Mouse (Mus musculus) lung, postnatal 25 days (tissue): Measurements from ENCODE around the gene Ttf2.

Experiments used
- DNase-seq: peaks from one replicate; pipeline ENCODE4 v3.0.0; 2022; ENCODE audit warnings: low spot score

Gene Ttf2

DNA sequence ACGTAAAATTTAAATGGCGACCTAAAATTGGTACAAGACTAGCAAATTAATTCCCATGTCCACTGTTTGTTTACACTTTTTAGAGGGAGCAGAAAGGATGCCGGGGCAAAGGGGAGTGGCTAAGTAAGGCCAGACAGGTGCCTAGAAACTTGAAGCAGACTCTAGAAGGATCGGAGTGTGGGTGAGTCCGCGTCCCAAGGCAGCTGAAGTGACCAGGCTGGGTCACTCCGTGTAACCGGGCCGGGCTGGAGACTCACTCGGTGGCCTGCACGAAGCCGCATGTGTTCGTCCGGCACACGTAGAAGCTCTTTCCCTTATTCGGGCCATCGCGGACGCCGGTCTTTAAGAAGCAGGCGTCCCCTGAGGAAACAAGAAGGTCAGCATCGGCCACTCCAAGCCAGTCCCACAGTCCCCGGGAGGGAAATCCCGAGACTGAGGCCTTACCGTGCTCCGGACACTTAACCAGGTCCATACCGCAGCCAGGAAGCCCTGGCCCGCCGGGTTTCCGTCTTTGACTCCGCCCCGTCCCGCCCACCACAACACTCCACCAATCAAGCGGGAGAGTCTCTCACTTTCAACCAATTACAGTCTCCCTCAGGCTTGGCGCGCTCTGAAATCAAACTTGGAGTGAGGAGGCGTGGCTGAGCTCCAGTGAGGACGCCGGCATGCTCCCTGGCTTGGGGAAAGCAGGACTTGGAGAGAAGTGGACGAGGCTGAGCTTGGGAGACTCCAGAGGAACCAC lies at the start of gene Ttf2:
Gene Ttf2 (minus strand): TSS at position 488 of the 742 bp plus-strand sequence.
- DNase-seq = peak; percentile 94

DNA sequence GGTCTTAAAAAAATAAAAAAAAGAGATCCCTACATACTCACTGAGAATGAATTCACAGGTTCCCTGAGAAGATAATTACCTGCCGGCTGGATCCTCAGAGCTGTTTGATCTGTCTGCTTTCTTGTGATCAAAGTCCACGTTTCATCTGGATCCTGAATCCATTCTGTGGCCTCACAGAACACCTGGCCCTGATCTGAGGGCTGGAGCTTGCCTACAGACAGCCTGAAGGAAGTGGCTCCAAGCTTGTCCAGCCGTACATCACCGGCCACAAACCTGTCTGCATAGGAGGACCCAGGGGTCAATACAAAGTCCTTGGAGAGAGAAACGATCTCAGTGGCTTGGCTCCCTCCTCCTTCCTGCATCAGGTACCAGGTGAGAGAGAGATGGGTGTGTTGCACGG lies 49.0 kb upstream of the Ttf2 start:
- DNase-seq = no peak

DNA sequence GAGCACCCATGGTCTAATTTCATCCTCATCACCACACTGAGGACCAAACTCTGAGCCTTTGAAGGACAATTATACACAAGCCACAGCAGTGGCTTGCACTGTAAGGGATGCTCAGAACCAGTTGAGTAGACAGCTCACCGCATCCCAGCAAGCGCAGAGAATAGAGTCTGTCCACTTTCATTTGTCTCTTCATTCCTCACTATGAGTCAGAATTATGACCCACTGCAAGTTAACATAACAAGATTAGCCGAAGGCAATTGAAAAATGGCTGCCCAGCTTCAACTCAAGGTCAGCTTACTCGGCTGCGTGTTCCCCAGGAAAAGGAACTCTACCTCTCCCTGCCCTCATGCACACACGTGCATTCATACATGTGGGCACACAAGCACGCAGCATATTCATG lies 46.6 kb upstream of the Ttf2 start:
- DNase-seq = no peak

DNA sequence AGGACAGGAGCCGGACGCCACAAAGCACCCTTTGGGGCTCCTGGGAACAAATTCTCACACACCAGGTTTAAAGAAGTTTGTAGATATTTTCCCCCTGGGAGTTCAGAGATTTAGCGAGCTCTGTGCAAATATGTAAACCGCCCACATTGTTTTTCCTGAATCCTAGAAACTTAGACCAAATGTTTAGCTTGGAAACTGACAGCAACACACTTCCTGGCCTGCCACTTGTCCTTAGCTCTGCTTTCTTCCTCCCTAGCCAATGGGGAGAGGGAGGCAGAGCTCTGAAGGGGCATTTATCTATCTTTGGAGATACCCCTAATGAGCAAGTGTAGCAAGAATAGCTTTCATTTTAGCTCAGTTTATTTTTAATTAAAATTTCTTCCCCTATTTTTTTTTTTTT lies 45.8 kb upstream of the Ttf2 start:
- DNase-seq = no peak

DNA sequence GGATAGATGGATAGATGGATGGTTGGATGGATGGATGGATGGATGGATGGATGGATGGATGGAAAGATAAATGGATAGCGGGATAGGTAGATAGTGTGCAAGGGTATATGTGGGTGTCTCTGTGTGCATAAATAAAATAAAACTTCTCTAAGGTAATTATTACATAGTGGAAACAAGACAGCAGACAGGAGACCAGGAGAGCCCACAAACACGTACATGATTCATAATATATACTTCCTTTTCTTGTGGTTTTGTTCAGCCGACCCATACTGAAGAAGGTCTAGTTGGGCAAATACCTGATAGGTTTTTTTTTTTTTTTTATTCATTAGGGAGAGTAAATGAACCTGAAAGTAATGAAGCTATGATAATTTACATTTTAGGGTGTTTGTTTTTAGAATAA lies 44.1 kb upstream of the Ttf2 start:
- no peak for DNase-seq

DNA sequence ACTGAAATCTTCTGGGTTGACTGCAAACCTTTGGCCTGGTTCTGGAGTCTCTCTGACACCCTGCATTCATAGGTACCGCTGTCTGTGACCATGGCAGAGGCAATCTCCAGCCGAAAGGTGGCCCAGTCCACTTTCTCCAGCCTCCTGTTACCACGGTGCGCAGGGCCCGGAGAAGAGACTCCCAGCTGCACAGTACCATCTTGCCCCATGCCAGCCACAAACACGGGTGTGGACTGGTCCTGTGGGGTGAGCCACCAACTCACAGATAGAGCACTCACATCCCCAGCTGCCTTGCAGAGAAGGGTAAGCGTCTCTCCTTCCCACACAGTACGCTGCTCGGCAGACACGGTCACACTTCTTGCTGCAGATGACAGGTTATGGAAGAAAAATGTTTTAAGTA lies 43.5 kb upstream of the Ttf2 start:
- DNase-seq = no peak

DNA sequence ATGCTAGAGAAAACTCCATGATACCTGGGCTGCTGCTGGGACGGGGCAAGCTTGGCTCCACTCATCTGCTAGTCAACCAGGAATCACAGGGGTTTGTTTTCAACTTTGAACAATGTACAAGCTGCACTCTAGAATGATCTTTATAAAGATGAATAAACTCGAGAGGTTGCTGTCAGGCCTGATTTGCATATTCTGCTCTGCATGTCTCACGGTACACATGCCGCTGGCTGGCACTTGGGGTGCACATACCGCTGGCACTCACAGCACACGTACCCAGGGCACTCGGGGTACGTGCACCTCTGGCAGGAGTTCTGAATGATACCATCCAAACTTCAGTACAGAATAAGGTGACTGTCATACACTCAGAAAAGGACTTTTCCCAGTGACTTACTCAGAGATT lies 43.1 kb upstream of the Ttf2 start:
- no peak for DNase-seq

DNA sequence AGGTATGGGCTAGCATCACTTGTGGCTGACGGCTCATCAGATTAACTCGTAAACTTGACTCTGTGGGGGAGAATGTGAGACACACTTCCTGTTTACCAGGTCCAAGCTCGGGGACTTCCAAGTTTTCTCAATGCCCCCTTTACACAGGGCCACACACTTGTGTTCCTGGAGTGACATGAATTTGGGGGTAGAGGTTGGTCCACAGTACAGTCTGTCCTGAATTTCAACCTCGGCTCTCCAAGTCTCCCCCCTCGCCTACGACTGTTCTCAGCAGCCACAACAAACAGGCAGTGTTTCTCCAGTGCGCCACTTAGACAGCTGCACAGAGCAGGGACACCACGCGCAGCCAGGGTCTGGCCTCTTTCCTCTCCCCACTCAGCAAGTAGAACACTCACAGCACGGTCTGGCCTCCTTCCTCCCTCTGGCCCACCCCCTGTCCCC lies 42.7 kb upstream of the Ttf2 start:
- no peak for DNase-seq

DNA sequence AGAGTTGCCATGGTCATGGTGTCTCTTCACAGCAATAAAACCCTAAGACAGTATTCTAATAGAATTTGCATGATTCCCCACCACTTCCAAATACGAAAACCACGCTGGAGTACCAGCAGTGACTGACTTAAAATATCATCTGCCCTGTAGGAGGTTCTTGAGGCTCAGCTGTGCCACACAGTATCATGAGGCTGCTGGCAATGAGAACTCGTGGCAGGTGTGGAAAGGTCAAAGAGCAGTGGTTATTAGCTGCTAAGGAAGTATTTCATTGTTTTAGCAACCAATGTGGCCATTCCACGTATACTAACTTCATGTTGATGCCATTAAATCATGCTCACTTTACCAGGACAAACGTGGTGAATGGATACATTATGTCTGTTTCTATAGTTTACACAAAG lies 41.7 kb upstream of the Ttf2 start:
- no peak for DNase-seq

DNA sequence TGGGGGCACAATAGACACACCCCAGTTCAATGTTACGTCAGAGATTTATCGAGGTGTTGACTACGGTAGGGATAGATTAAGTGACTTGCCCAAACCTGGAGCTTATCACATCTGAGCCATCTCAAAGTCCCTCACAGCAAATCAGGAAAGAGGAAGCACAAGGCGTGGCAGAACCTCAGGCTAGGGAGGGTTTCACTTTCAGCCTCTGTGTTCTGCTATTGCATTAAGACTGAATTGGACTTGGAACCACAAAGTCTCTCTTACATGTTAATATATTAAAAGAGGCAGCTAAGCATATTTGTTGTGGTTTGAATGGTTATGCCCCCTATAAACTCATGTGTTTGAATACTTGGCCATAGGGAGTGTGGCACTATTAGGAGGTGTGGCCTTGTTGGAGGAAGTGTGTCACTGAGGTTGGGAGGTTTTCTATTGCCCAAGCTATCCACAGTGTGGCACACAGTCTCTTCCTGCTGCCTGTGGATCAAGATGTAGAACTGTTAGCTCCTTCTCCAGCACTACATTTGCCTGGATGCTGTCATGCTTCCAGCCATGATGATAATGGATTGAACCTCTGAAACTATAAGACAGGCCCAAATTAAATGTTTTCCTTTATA lies 41.2 kb upstream of the Ttf2 start:
- DNase-seq = peak; percentile 47

DNA sequence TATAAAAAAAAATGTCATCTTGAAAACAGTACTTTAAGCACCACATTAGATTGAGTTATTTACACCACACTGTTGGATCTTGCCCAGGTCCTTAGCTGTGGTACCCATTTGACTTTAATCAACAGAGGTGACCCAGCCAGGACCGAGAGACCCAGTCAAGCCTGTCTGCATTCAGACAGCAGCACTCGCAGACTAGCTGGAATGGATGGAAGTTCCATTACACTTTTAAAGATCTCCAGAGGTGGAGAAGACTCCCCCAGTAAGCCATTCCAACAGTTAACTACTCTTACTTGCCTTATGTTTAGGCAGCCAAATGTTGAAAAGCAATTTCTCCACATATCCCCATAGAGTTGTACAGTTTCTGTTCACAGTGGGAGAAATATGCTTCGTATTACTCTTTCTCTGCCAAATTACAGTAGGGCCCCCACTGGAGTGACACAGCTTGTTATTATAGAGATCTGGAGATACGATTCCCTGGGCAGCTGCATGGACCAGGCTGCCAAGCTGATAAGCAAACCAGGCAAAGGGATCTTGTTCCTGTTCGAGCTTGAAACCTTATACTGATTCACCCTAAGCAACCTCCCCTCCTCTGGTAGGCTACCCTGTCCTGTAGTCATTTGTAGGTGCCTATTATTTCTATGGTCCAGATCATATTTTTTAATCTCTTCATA lies 37.8 kb upstream of the Ttf2 start:
- no peak for DNase-seq

DNA sequence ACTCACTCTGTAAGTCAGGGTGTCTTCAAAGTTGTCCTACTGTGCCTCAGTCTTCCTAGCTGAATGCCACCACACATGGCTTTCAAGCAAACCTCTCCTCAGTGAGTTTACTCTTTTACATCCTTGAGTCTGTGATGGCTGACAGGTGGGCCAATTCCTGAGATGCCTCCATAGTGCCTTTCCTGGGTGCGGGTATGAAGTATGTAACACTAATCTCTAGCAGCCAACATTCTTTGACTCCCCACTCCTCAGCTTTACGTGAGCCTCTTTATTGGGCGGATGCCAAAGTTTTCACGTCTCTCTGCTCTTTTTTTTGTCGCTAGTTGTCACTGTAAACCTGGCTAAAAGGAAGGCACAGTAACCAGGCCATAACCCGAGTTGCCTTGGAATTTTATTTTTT lies 35.9 kb upstream of the Ttf2 start:
- DNase-seq = no peak

DNA sequence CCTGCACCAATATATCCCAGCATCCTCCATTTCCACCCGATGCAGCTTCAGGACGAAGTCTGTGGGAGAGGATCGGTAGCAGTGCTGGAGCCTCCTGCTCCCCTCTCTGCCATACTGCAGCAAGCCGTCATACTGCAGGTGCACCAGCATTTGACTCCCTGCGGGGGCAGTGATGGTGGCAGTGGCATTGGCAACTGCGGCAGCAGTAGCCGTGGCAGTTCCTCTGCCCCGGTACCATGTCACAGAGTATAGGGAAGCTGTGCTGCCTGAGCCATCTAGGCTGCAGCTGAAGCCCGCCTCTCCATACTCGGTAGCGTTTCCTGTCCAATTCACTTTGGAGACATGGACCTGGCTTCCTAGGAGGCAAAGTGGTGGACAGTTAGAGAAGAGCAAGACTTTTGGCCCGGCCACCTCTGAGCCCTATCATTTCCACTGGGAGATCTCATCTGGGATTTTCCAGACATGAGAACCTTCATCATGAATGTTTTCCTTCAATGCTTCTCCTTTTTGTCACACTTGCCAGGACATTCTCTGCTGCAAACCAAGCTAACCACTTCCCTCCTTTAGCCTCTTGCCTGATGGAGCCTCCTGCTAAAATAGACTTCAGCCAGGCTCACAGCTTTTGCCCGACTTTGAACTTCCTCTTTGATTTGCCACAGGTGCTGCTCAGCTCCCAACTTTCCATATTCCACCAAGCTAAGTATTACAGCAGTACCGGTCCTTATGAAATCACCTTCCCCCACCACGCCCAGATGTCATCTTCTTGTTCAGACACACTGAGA lies 34.3 kb upstream of the Ttf2 start:
- DNase-seq = no peak

DNA sequence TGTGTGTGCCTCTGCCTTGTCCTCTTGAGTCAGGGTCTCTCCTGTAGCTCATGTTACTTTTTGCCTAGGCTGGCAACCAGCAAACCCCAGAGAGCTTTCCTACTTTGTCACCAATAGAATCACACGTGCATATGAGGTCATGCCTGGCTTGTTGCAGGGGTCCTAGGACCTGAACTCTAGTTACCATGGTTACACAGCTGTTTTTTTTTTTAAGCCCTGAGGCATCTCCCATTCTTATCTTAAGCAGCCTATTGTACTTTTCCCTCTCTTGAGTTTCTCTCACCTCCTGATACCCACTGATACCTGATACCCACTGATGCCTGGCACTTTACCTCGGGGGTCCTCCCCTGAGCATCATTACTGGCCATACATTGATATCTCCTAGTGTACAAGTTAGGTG lies 30.3 kb upstream of the Ttf2 start:
- no peak for DNase-seq

DNA sequence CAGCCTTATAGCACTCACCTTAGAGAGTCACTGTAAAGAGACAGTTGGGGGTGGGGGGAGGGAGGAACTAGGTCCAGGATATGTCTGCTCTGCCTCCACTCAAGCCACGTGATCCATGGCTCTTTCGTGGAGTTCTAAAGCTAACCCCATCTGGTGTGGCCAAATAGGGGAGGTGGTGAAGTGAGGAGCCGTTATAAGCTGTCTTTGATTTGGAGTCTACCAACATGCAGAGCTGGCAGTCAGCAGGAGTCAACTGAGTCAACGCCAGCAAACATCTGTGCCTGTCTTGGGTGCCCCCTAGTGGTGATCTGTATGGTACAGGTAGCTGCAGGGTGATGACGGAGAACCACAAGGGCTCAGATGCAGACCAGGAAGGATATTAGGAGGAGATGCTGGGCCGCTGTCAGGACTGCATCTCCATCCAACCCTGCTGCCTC lies 29.5 kb upstream of the Ttf2 start:
- peak; percentile 85 for DNase-seq

DNA sequence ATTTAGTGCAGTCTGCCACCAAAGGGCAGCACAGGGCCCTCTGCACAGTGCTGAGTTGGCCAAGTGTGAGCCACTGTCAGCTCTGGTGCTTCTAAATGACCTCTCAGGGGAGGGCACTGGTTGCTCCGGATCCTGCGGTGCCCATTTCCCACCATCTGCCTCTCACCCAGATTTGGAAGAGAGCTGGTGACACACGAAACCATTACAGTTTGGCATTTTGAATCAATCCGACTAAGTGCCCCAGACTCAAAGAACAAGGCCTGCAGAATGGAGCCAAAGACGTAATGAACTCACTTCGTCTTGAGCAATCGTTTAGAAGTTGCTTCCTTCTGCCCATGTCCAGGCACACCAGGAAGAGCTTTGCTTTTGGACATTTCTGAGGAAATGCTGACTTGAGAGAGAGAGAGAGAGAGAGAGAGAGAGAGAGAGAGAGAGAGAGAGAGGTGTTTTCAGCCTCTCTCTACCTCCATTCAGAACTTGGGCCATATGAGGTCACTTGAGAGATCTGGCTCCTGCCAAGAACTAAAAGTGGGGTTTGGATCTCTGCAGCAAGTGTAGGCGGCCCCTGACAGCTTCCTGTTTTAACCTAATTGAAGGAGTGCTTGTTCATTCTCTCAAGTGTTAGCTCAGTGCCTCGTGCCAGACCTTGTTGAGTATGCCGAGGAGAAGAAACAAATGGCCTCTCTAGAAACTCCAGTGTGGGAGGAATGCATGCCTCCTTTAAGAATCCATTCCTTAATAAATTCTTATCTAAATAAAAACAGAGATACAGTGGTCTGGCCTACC lies 28.5 kb upstream of the Ttf2 start:
- DNase-seq = peak; percentile 92

DNA sequence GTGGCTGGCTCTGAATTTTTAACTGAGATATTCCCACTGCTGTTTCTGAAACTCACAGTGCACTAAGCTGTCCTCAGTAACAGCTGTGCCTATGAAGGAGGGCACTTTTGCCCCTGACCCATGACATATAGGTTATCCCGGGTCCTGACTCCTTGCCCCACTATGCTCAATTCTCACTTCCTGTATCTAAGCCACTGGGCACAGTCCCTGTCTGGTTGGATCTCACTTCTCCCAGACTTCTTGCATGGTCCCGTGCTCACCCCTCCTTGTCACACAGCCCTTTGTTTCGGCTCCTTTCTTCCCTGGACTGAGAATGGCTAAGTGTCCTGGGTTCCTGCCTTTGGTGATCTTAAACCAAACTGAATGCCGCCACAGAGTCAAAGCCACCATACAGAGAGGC lies 24.8 kb upstream of the Ttf2 start:
- DNase-seq = no peak

DNA sequence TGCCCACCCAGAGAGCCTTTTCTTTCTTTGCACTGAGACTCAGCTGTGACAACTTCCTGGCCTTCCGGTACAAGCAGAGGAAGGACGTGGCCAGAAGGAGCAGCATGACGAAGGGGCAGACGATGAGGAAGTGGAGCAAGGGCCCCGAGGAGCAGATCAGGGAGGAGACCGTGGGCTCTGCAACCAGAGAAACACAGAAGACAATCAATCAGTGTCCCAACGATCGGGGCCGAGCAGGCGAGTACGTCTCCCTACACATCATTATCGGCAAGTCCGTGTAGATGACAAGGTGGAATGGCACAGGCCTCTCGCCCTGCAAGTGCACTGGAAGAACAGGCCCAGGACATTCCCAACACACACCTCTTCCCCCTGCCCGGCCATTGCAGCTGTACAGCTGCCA lies 24.3 kb upstream of the Ttf2 start:
- peak; percentile 61 for DNase-seq

DNA sequence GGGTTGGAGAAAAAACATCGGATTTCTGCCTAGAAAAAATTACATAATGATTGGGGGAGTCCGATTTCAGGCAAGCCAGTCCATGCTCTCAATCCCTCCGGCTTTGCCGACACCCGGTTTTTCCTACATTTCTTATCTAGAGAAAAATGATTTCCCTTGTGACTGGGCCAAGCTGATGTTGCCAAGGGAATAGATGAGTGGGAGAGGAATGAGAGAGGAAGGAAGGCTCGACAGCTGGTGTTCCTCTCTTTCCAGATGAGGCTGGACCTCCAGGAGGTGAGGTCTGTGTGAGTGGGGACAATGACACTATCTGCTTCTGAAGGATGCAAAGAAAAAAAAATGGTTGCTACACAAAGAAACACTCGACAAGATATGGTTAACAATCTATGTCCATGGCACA lies 23.7 kb upstream of the Ttf2 start:
- DNase-seq = peak; percentile 23

DNA sequence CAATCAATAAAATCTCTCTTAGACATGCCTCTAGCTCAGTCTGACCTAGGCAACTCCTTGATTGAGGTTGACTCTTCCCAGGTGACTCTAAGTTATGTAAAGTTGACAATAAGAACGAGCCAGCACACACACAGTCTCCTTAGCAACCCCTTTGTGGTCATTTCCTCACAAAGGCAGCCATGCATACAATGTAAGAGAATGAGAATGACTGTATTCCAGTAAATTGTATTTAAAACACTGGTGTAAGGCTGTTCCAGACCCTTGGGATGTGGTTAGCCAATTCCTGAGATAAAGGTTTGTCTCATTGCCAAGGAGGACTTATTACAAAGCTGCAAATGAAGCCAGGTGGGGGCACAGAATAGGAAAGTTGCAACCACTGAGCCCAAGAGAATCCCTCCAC lies 20.8 kb upstream of the Ttf2 start:
- DNase-seq = no peak

DNA sequence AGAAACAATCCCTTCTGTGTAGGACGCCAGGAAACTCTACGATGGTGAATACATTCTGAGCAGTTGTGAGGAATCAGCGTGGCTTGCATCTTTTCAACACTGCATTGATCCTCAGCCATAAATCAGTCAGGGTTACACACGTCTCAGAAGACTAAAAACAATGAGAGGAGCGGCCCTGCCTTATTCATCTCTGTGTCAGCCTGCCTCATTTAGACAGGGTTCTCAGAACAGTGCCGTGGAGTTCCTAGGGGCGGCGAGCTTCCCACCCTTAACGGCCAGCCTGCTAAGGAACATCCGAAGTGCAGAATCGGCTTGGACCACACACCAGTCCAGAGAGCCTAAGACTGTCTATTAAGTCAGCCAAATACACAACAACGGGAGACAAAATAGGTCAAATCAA lies 20.0 kb upstream of the Ttf2 start:
- DNase-seq = no peak

DNA sequence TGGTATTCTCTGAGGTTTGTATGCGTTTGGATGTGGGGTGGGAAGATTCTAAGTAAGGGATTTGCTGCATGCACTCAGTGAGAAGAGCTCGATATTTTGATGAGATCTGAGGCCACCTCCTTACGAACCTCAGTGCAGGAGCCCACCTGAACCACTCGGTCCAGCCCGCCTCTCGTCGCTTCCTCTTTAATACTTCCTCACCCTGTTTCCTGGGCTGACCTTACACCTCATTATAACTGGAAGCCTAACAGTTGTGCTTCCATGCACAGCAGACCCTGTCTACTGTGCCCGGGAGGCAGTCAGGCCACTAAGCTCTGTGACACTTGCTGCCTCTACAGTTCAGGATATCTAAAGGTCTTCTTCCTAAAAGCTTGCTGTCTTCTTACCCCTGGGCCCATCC lies 9.8 kb upstream of the Ttf2 start:
- no peak for DNase-seq
